Mouse (Mus musculus) embryonic fibroblast, embryonic 13.5 days (primary cell): Measurements from ENCODE around the gene Mat1a.

Experiments used
- CTCF ChIP-seq: IDR thresholded peaks from 2 replicates; pipeline ENCODE4 v1.5.1; 2011; ENCODE audit warnings: mild to moderate bottlenecking, control low read depth, low read length, moderate library complexity, borderline replicate concordance; ENCODE audit not compliant: insufficient read depth
- POLR2A ChIP-seq: IDR thresholded peaks from 2 replicates; pipeline ENCODE4 v1.6.1; 2011; ENCODE audit warnings: low read depth, mild to moderate bottlenecking, control low read depth, low read length, moderate library complexity

DNA sequence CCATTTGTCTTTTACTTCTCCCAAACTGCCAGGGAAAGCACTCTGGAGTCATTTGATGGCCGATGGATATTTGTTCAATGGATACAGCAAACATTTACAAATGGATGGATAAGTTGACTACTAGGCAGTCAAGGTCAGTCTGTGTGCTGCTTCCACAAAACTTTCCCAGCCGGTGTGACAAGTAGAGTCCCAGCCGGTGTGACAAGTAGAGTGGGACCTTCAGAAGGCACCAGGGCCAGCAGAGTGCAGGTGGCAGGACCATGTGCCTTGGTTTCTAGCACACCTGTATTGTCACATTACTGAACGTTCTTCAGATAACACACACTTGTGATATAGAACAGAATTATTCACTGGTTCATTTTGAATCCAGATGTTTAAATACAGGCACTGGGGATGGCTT is 55.2 kb downstream of the Mat1a start:
- TF ChIP-seq POLR2A (no peak), CTCF (no peak)
